Mouse (Mus musculus): ENCODE results near the gene Ttc8.

The Ttc8 gene

GRCm38 (mm10) chr12:98973461-98973860, 53.1 kb downstream of the Ttc8 start:
- DNase-seq (ENCODE audit: low spot score in 2 of 2): no peak

GRCm38 (mm10) chr12:98974157-98974804, 53.9 kb downstream of the Ttc8 start:
- DNase-seq (ENCODE audit: low spot score in 2 of 2): no peak

GRCm38 (mm10) chr12:98981081-98981480, 60.7 kb downstream of the Ttc8 start:
- DNase-seq (ENCODE audit: low spot score in 2 of 2): no peak

DNA sequence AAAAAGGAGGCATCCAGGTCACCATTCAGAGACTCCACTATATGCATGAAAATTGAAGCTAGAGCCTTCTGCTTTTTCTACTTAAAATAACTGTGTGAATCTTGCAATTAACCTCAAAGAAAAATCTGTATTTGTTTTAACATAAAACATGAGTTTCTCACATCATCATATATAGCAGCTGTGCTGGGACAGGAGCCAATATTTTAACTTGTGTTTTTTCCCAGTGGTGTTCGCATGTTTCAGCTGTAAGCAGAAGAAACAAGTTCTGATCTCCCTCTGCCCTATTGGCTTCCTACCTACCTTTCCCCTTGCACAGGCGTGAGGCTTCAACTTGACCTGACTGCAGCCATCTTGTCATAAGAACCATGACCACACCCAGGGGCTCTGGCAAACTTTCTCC, 64.4 kb downstream of the Ttc8 start:
- DNase-seq (ENCODE audit: low spot score in 2 of 2): no peak

- DNase-seq (ENCODE audit: low spot score in 2 of 2): no peak
Observed at GRCm38 (mm10) chr12:98991076-98991829, 70.9 kb downstream of the Ttc8 start.

DNA sequence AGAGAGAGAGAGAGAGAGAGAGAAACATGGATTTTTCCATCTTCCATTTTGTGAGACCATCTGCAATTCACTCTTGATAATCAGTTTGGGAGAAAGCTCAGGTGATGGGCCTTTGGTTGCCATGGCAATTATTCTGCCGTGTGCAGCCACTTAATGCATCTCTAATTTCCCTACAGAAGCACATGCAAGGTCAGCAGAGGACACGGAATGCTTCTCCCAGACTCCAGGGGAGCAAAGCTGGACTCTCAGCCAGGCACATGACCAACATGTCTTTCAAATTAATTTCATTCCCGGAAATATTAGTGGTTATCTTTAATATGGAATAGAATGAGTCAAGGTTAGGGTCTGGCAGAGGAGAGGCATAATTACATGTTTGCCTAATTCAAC, 71.4 kb downstream of the Ttc8 start:
- no peak for DNase-seq (ENCODE audit: low spot score in 2 of 2)

GRCm38 (mm10) chr12:98993736-98994135, 73.4 kb downstream of the Ttc8 start:
- DNase-seq (ENCODE audit: low spot score in 2 of 2): no peak

GRCm38 (mm10) chr12:98994366-98994765, 74.0 kb downstream of the Ttc8 start:
- DNase-seq (ENCODE audit: low spot score in 2 of 2): no peak

DNA sequence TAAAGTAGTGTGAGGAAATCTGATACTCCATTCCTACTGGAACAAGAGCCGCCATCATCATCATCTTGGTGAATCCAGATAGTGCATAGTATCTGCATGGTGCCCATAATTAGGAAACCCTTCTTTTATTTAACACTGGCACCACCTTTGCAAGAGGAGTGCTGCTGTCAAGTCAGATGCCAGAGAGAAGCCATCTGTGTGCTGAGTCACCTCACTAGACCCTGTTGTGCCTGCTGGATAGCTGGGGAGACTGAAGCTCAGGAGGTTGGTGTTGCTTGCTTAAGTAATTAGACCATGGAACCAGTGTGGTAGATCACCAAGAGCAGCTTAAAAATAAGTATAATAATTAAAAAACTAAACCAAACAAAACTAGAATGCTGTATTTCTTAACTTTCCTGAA, 75.5 kb downstream of the Ttc8 start:
- no peak for DNase-seq (ENCODE audit: low spot score in 2 of 2)

- no peak for DNase-seq (ENCODE audit: low spot score in 2 of 2)
Observed at GRCm38 (mm10) chr12:98996581-98996988, 76.2 kb downstream of the Ttc8 start.

GRCm38 (mm10) chr12:98997046-98997445, 76.7 kb downstream of the Ttc8 start:
- no peak for DNase-seq (ENCODE audit: low spot score in 2 of 2)

DNA sequence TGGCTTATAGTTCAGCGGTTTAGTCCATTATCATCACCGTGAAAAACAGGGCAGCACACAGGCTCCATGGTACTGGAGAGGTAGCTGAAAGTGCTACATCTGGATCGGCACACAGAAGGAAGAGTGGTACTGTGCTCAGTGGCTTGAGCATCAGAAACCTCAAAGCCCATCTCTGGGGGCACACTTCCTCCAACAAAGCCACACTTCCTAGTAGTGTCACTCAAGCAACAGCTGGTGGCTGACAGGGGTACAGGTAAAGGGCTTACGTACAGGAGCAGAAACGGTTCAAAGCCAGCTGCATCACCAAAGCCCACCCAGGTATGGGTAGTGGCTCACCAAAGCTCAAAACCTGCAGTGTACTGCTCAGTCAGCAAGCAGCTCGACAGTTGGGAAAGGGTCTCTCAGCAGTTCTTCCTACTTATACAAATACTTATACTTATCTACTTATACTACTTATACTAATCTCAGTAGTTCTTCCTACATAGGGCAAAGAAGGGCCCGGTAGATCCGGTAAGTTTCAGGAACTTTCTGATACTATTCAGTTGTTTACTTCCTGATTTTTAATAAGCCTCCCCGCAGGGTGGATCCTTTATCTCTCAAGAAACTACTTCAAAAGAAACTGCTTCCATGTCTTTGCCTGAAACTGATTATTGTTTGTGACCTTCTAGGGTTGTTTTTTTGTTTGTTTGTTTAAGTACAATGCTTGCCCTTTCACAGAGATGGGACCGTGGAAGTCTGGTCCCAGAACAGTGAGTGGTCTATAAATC, 78.5 kb downstream of the Ttc8 start:
- DNase-seq (ENCODE audit: low spot score in 2 of 2): no peak

- DNase-seq (ENCODE audit: low spot score in 2 of 2): no peak
Observed at GRCm38 (mm10) chr12:99000310-99000709, 79.9 kb downstream of the Ttc8 start.

DNA sequence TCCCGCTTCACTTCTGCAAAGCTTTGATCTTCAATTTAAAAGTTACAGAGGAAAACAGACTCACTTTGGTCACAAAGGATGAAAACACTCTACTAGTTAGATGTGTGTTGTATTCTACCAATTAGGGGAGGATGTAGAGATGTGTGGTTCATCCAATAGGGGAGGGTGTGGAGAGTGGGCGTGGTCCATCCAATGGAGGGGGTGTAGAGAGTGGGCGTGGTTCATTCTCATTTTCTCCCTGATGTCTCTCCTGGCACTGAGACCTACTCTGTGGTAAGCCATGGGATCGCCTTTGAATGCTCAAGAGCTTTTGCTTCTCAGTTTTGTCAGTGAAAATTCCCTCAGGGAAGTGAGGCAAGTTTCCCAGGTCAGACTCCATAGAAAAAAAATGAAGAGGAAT, 82.7 kb downstream of the Ttc8 start:
- no peak for DNase-seq (ENCODE audit: low spot score in 2 of 2)

GRCm38 (mm10) chr12:99004752-99005151, 84.4 kb downstream of the Ttc8 start:
- DNase-seq (ENCODE audit: low spot score in 2 of 2): no peak

- no peak for DNase-seq (ENCODE audit: low spot score in 2 of 2)
Observed at GRCm38 (mm10) chr12:99008786-99009185, 88.4 kb downstream of the Ttc8 start.

DNA sequence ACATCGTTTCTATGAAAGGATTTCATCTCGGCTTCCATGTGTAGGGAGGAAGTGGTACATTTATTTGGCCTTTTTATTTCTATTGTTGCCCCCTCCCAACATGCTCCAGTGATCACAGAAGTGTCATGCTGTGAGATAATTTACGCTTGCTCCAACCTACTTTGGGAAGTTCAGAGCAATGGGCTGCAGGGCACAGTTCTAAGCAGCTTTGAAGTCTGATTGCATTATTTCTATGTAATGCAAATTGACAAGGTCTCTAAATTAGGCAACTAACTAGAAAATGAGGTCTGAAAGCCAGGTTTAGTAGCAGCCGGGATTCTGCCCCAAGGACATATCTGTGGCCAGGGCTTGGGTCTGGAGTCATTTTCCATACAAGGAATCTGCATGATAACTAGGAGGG, 89.1 kb downstream of the Ttc8 start:
- DNase-seq (ENCODE audit: low spot score in 2 of 2): no peak

GRCm38 (mm10) chr12:99010044-99010443, 89.7 kb downstream of the Ttc8 start:
- no peak for DNase-seq (ENCODE audit: low spot score in 2 of 2)

- no peak for DNase-seq (ENCODE audit: low spot score in 2 of 2)
Observed at GRCm38 (mm10) chr12:99011161-99011861, 90.9 kb downstream of the Ttc8 start.

- no peak for DNase-seq (ENCODE audit: low spot score in 2 of 2)
Observed at GRCm38 (mm10) chr12:99015870-99016269, 95.5 kb downstream of the Ttc8 start.

- no peak for DNase-seq (ENCODE audit: low spot score in 2 of 2)
Observed at GRCm38 (mm10) chr12:99024430-99024960, 104.1 kb downstream of the Ttc8 start.

- DNase-seq (ENCODE audit: low spot score in 2 of 2): no peak
Observed at GRCm38 (mm10) chr12:99026291-99026690, 105.9 kb downstream of the Ttc8 start.

Measured in spleen, postnatal 36 days (tissue).